Mouse (Mus musculus) hindbrain, embryonic 12.5 days (tissue): ENCODE results near the gene Col26a1. TPM values are rescaled to one million over a fixed set of nuclear protein-coding genes. Genes with fewer than 3 reads are reported as not detected.

ENCODE experiments used
- ATAC-seq: fragments of 200-750 bp; cut with Nextera tagmentation; 2 replicates; pipeline ENCODE4 v1.8.0; 2017; ENCODE audit warnings: moderate TSS enrichment; ENCODE audit not compliant: low FRiP score
- H3K27ac ChIP-seq: fragments of 300-500 bp; sonication (generic); 2 replicates; pipeline ENCODE4 v1.5.1; 2016; ENCODE audit warnings: mild to moderate bottlenecking
- H3K27me3 ChIP-seq: fragments of 300-500 bp; sonication (generic); 2 replicates; pipeline ENCODE4 v1.6.1; 2016; ENCODE audit warnings: mild to moderate bottlenecking
- H3K36me3 ChIP-seq: fragments of 300-500 bp; sonication (generic); 2 replicates; pipeline ENCODE4 v1.6.1; 2016; ENCODE audit warnings: mild to moderate bottlenecking
- H3K4me1 ChIP-seq: fragments of 300-500 bp; sonication (generic); 2 replicates; pipeline ENCODE4 v1.6.1; 2016
- H3K4me2 ChIP-seq: fragments of 300-500 bp; sonication (generic); replicated peaks from 2 replicates; pipeline ENCODE4 v1.6.1; 2016; ENCODE audit warnings: mild to moderate bottlenecking
- H3K4me3 ChIP-seq: fragments of 300-500 bp; sonication (generic); 2 replicates; pipeline ENCODE4 v1.5.1; 2016; ENCODE audit warnings: mild to moderate bottlenecking
- H3K9ac ChIP-seq: fragments of 300-500 bp; sonication (generic); 2 replicates; pipeline ENCODE4 v1.6.1; 2016; ENCODE audit warnings: mild to moderate bottlenecking, moderate library complexity
- H3K9me3 ChIP-seq: fragments of 300-500 bp; sonication (generic); replicated peaks from 2 replicates; pipeline ENCODE4 v1.6.1; 2016; ENCODE audit warnings: mild to moderate bottlenecking
- WGBS: fragments of 180-500 bp; shearing (Covaris S2); methylation state at CpG from one replicate; pipeline ENCODE4 v1.1.7; 2016; 5-methylcytosine and 5-hydroxymethylcytosine counted together
- polyA plus RNA-seq: library from polyadenylated mRNA; unstranded; fragments of >200 nt; fragmentation: Nextera tagmentation; extraction: Ambion mirVana; gene quantifications from 2 replicates; pipeline ENCODE4 v1.2.1, GENCODE M21; 2016

Gene Col26a1
- polyA plus RNA-seq, 1 experiment from 2014 or later = 115 TPM

DNA sequence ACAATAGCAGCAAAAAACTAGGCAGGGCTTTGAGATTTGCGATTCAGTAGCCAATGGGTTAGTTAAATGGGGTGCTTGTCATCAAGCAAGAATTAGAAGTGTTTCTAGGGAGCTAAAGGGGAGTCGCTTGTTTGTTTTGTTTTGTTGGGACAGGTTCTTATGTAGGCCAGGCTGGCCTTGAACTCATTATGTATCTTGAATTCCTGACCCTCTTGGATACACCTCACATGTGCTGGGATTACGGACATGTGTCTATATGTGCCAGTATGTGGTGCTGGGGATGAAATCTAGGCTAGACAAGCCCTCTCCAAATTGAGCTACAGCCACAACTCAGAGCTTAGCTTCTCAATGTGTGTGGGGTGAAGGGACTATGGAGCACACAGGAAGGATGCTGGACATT lies 91.8 kb downstream of the Col26a1 start:
- H3K27me3 ChIP-seq = no peaks in the 10 kb centered on the region
- no peak overlapping the region for H3K4me3 ChIP-seq
- ATAC-seq = peak; percentile 30; the same call in 1 of the 2 replicates
- peaks cover 14% of the 10 kb centered on the region for H3K4me1 ChIP-seq
- peaks cover 3% of the 10 kb centered on the region; the same call in 1 of the 2 replicates for H3K36me3 ChIP-seq
- H3K9me3 ChIP-seq = peaks cover 3% of the 10 kb centered on the region; the same call in 1 of the 2 replicates
- 47% methylated on average over 3 of the region's 3 CpGs for WGBS
- peak overlapping the region; percentile 67 for H3K27ac ChIP-seq
- H3K9ac ChIP-seq = no peak overlapping the region
- H3K4me2 ChIP-seq = peak overlapping the region; percentile 19; the same call in 1 of the 2 replicates

DNA sequence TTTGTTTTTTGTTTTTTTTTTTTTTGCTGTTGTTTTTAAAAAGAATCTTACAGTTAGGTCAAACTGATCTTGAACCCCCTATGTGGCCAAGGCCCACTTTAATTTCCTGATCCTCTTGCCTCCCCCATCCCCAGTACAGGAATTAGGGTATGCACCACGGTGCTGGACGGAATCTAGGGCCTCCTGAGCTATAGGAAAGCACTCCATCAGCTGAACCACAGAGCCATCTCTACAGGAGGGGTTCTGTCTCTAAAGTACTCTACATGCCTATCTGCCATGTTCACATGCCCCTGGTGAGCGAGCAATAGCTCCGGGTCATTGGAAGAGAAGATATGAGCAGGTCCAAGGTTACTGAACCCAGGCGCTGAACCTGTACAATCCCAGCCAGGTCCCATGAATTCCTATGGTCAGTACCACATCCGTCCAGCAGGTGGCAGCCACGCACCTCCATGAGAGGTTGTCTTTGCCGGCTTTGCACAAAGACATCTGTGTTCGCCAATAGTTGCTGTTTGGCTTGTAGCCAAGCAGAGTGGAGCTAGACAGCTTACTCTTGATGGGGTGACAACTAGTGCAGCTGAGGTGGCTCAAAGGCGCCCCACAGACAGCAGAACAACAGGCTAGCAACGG lies 92.3 kb downstream of the Col26a1 start:
- Histone ChIP-seq H3K4me2 (peak overlapping the region; percentile 19; the same call in 1 of the 2 replicates), H3K4me3 (no peak overlapping the region), H3K27me3 (no peaks in the 10 kb centered on the region), H3K27ac (peak overlapping the region; percentile 67), H3K9ac (no peak overlapping the region), H3K36me3 (peaks cover 3% of the 10 kb centered on the region; the same call in 1 of the 2 replicates), H3K4me1 (peaks cover 11% of the 10 kb centered on the region), H3K9me3 (peaks cover 3% of the 10 kb centered on the region; the same call in 1 of the 2 replicates)
- peak; percentile 95 for ATAC-seq
- WGBS = 16% methylated on average over 11 of the region's 11 CpGs

GRCm38 (mm10) chr5:136784531-136784930 lies 98.5 kb downstream of the Col26a1 start:
- H3K4me3 ChIP-seq = no peak overlapping the region
- no peak overlapping the region for H3K9ac ChIP-seq
- no peaks in the 10 kb centered on the region for H3K36me3 ChIP-seq
- H3K4me1 ChIP-seq = no peaks in the 10 kb centered on the region
- WGBS = 76% methylated on average over 8 of the region's 8 CpGs
- no peak overlapping the region for H3K4me2 ChIP-seq
- H3K27me3 ChIP-seq = no peaks in the 10 kb centered on the region
- H3K27ac ChIP-seq = no peak overlapping the region
- ATAC-seq = no peak
- no peaks in the 10 kb centered on the region for H3K9me3 ChIP-seq

DNA sequence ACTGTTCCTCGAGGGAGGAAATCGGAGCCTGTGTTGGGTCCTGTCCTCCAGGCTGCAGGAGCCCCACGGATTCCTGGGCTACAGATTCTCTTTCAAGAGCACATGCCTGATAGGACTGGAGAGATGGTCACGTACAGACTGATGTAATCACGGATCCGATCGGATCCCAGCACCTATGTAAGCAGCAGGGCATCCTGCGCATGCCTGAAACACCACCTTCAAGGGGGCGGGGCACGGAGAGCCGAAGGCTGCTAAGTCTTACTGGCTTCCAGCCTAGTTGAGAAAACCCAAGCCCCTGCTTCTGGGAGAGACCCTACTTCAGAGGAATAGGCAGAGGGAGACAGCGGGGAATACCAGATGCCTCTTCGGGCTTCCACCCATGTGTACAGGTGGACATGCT lies 100.4 kb downstream of the Col26a1 start:
- WGBS = 73% methylated on average over 13 of the region's 13 CpGs
- H3K4me1 ChIP-seq = no peaks in the 10 kb centered on the region
- no peaks in the 10 kb centered on the region for H3K36me3 ChIP-seq
- no peaks in the 10 kb centered on the region for H3K9me3 ChIP-seq
- no peak overlapping the region; the same call in 1 of the 2 replicates for H3K4me2 ChIP-seq
- H3K9ac ChIP-seq = no peak overlapping the region
- no peak for ATAC-seq
- no peak overlapping the region for H3K27ac ChIP-seq
- no peak overlapping the region for H3K4me3 ChIP-seq
- H3K27me3 ChIP-seq = no peaks in the 10 kb centered on the region

GRCm38 (mm10) chr5:136780465-136780864 lies 102.5 kb downstream of the Col26a1 start:
- Histone ChIP-seq H3K27ac (no peak overlapping the region), H3K4me1 (no peaks in the 10 kb centered on the region), H3K9me3 (0 out of 2 replicates have a peak, but pooled peaks cover 3% of the 10 kb centered on the region), H3K4me2 (no peak overlapping the region), H3K27me3 (no peaks in the 10 kb centered on the region), H3K9ac (no peak overlapping the region), H3K36me3 (no peaks in the 10 kb centered on the region), H3K4me3 (no peak overlapping the region)
- no peak for ATAC-seq
- 56% methylated on average over 10 of the region's 10 CpGs for WGBS

- Histone ChIP-seq H3K4me1 (no peaks in the 10 kb centered on the region), H3K4me3 (no peak overlapping the region), H3K9ac (no peak overlapping the region), H3K36me3 (no peaks in the 10 kb centered on the region), H3K27me3 (no peaks in the 10 kb centered on the region), H3K27ac (no peak overlapping the region), H3K4me2 (no peak overlapping the region), H3K9me3 (0 out of 2 replicates have a peak, but pooled peaks cover 8% of the 10 kb centered on the region)
- no peak for ATAC-seq
- 91% methylated on average over 6 of the region's 6 CpGs for WGBS
These were observed 103.1 kb downstream of the Col26a1 start for GRCm38 (mm10) chr5:136779946-136780345.

GRCm38 (mm10) chr5:136775548-136775947 lies 107.5 kb downstream of the Col26a1 start:
- Histone ChIP-seq H3K4me2 (no peak overlapping the region), H3K4me3 (no peak overlapping the region), H3K9me3 (0 out of 2 replicates have a peak, but pooled peaks cover 9% of the 10 kb centered on the region), H3K4me1 (no peaks in the 10 kb centered on the region), H3K27me3 (no peaks in the 10 kb centered on the region), H3K9ac (no peak overlapping the region), H3K27ac (no peak overlapping the region), H3K36me3 (no peaks in the 10 kb centered on the region)
- no peak for ATAC-seq
- WGBS = 80% methylated on average over 3 of the region's 3 CpGs

- no peak overlapping the region for H3K4me3 ChIP-seq
- H3K9me3 ChIP-seq = 0 out of 2 replicates have a peak, but pooled peaks cover 9% of the 10 kb centered on the region
- no peak overlapping the region for H3K27ac ChIP-seq
- H3K4me1 ChIP-seq = peaks cover 4% of the 10 kb centered on the region; the same call in 1 of the 2 replicates
- WGBS = 59% methylated on average over 22 of the region's 22 CpGs
- ATAC-seq = 0 out of 2 replicates have a peak, but pooled peaks have one; percentile 13
- no peaks in the 10 kb centered on the region for H3K27me3 ChIP-seq
- no peak overlapping the region for H3K9ac ChIP-seq
- H3K4me2 ChIP-seq = no peak overlapping the region
- no peaks in the 10 kb centered on the region for H3K36me3 ChIP-seq
These were observed 109.7 kb downstream of the Col26a1 start for GRCm38 (mm10) chr5:136773044-136774039.

DNA sequence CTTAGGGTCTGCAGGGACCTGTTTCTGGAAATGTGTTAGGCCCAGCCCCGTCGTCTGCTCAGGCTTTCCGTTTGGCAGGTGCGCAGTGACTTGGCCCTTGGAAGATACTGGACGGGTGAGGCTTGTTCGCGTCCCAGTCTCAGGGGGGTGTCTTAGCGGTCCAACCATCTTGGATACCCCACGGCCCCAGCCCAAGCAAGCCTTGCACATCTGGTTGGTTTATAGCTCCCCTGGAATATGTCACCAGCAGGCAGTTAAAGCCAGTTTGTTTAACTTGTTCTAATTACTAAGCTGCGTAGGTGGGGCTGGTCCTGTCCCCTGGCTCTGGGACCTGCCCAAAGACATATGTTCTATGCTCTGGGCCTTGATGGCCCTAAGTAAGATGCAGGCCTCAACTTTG lies 111.9 kb downstream of the Col26a1 start:
- H3K4me1 ChIP-seq = peaks cover 4% of the 10 kb centered on the region; the same call in 1 of the 2 replicates
- H3K27me3 ChIP-seq = no peaks in the 10 kb centered on the region
- H3K4me2 ChIP-seq = no peak overlapping the region
- WGBS = 92% methylated on average over 10 of the region's 10 CpGs
- no peak overlapping the region for H3K27ac ChIP-seq
- H3K4me3 ChIP-seq = no peak overlapping the region
- no peak for ATAC-seq
- H3K36me3 ChIP-seq = no peaks in the 10 kb centered on the region
- 0 out of 2 replicates have a peak, but pooled peaks cover 6% of the 10 kb centered on the region for H3K9me3 ChIP-seq
- no peak overlapping the region for H3K9ac ChIP-seq

DNA sequence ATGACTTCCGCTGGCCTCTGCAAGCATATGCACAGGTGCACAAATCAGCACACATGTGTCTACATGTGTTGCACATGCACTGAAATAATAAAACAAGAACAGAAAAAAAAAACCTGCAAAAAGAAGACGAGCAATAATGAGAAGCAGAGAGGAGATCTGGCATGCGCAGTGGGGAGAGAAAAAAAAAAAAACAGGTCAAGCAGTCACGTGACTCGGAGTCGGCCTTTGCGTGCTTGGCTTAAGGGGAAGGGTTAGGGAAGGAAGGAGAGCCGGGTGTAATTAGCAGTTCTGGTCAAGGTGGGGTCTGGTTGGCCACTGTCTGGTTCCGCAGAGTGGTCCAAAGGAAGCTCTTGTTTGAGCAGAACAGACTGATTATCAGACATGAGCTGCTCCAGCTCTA lies 115.7 kb downstream of the Col26a1 start:
- H3K27ac ChIP-seq = no peak overlapping the region
- no peak overlapping the region for H3K4me2 ChIP-seq
- H3K36me3 ChIP-seq = no peaks in the 10 kb centered on the region
- 81% methylated on average over 9 of the region's 9 CpGs for WGBS
- no peak overlapping the region for H3K4me3 ChIP-seq
- H3K9ac ChIP-seq = no peak overlapping the region
- peaks cover 4% of the 10 kb centered on the region; the same call in 1 of the 2 replicates for H3K4me1 ChIP-seq
- H3K27me3 ChIP-seq = no peaks in the 10 kb centered on the region
- no peaks in the 10 kb centered on the region for H3K9me3 ChIP-seq
- ATAC-seq = no peak

DNA sequence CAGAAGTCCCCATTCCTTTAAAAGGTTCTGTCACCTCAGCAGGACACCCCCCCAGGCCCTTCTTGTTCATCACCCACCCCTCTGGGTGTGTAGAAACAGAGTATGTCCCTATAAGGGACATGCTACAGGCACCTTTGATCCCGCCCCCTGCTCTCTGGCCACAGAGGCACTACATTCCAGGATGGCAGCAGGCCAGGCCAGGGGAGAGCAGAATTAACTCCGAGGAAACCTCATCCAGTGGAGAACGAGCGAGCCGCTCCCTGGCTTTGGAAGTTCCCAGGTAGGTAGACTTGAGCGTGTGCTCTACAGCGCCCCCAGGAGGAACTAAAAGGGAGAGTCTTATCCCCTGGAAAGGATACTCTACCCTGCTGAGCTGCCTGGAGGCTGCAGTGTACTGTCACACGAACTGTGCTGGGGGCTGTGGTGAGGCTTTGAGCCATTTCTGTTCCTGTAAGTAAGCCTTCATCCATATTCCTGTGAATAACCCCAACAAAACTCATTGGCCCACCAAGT lies 118.8 kb downstream of the Col26a1 start:
- no peak overlapping the region for H3K27ac ChIP-seq
- no peaks in the 10 kb centered on the region for H3K27me3 ChIP-seq
- no peak overlapping the region for H3K4me2 ChIP-seq
- H3K4me1 ChIP-seq = no peaks in the 10 kb centered on the region
- H3K9ac ChIP-seq = no peak overlapping the region
- 40% methylated on average over 8 of the region's 8 CpGs for WGBS
- H3K9me3 ChIP-seq = no peaks in the 10 kb centered on the region
- no peaks in the 10 kb centered on the region for H3K36me3 ChIP-seq
- ATAC-seq = no peak
- no peak overlapping the region for H3K4me3 ChIP-seq

DNA sequence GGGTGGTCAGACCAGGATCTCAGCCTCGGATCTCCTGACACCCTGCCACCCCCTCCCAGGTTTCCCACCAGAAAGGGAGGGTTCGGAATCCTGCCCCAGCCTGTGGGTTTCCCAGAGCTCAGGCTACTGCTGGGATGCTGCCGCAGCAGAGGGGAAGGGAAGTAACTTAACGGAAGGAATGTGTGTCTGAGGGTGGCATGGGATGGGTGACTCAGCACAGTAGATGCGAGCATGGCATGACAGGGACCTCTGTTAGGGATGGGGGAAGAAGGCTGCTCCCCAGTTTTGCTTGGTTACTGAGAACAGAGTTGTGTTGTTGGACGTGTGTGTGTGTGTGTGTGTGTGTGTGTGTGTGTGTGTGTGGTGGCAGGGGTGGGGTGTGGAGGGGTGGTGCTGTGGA lies 122.7 kb downstream of the Col26a1 start:
- H3K9ac ChIP-seq = no peak overlapping the region
- H3K4me3 ChIP-seq = no peak overlapping the region
- no peaks in the 10 kb centered on the region for H3K4me1 ChIP-seq
- no peak for ATAC-seq
- no peaks in the 10 kb centered on the region for H3K27me3 ChIP-seq
- no peak overlapping the region for H3K4me2 ChIP-seq
- WGBS = 70% methylated on average over 6 of the region's 6 CpGs
- H3K9me3 ChIP-seq = no peaks in the 10 kb centered on the region
- no peak overlapping the region for H3K27ac ChIP-seq
- H3K36me3 ChIP-seq = no peaks in the 10 kb centered on the region
